Mouse (Mus musculus) testis, adult 2 months (tissue): ENCODE data around the gene Nprl3. TPM values are rescaled to one million over a fixed set of nuclear protein-coding genes. Genes with fewer than 3 reads are reported as not detected.

Experiments used
- H3K27ac ChIP-seq: fragments of 200-500 bp; 2 replicates; pipeline ENCODE4 v1.5.1; 2012; ENCODE audit warnings: low read depth, low read length; ENCODE audit not compliant: control insufficient read depth, insufficient read depth
- H3K27me3 ChIP-seq: fragments of 200-500 bp; 2 replicates; pipeline ENCODE4 v1.6.1; 2012; ENCODE audit warnings: mild to moderate bottlenecking, low read length, moderate library complexity; ENCODE audit not compliant: control insufficient read depth, insufficient read depth
- H3K36me3 ChIP-seq: fragments of 200-500 bp; 2 replicates; pipeline ENCODE4 v1.6.1; 2012; ENCODE audit warnings: mild to moderate bottlenecking, low read length; ENCODE audit not compliant: control insufficient read depth, insufficient read depth
- H3K4me1 ChIP-seq: fragments of 200-500 bp; 2 replicates; pipeline ENCODE4 v1.6.1; 2012; ENCODE audit warnings: low read length; ENCODE audit not compliant: control insufficient read depth, insufficient read depth
- H3K4me3 ChIP-seq: fragments of 200-500 bp; 2 replicates; pipeline ENCODE4 v1.5.1; 2012; ENCODE audit warnings: low read depth, mild to moderate bottlenecking, low read length, moderate library complexity, mixed read lengths; ENCODE audit not compliant: control insufficient read depth
- CTCF ChIP-seq: fragments of 200-500 bp; IDR thresholded peaks from 2 replicates; pipeline ENCODE4 v1.5.1; 2012; ENCODE audit warnings: low read depth, mild to moderate bottlenecking, inconsistent platforms, low read length, moderate library complexity; ENCODE audit not compliant: control insufficient read depth, insufficient read depth, insufficient replicate concordance
- POLR2A ChIP-seq: fragments of 200-500 bp; IDR thresholded peaks from 2 replicates; pipeline ENCODE4 v1.6.1; 2012; ENCODE audit warnings: low read depth, mild to moderate bottlenecking, inconsistent platforms, low read length, moderate library complexity; ENCODE audit not compliant: control insufficient read depth
- polyA plus RNA-seq: library from polyadenylated mRNA; depleted of rRNA; stranded (reverse); fragments of >200 nt; gene quantifications from 2 replicates; pipeline ENCODE4 v1.2.3, GENCODE M21; 2012

The Nprl3 gene
- polyA plus RNA-seq, 1 experiment: 61.4 TPM

DNA sequence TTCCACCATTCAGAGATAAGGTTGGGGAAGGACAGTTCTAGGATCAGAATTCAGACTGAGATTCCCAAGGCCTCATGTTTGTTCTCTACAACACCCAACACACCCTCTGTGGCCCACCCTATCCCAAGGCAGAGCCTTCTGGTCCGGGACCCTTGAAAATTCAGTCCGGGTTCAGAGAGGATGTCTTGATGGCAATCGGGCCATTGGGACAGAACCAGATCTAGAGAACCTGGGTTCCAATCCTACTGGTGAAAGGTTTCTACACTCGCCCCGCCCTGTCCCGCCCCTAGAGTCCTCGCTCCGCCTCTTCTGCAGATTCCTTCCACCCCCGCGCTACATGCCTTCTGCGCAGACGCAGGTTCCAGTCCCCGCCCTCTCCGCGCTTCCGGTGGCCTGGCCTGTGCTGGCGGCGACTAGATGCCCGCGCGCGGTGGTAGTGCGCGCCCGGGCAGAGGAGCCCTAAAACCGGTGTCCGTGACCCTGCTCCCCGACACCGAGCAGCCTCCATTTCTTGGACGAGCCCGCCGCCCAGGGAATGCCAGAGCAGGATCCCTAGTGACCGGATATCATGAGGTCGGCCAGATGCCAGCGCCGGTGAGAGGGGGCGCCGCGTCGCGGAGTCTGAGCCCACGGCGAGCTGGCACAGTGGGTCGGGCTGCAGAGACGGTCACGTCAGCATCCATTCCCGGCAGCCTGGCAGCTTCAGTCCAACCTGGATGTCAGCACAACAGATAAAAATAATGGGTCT lies 41.2 kb downstream of the Nprl3 start, which contains the start of gene Mpg:
Gene Mpg (plus strand): TSS at position 382 of the 748 bp plus-strand sequence.
- Histone ChIP-seq H3K4me1 (peaks cover 19% of the 10 kb centered on the region), H3K27ac (peak within 1 kb of the TSS; percentile 85), H3K4me3 (peak within 1 kb of the TSS; percentile 93), H3K27me3 (0 out of 2 replicates have a peak, but pooled peaks cover 2% of the 10 kb centered on the region), H3K36me3 (no peaks in the 10 kb centered on the region)
- TF ChIP-seq POLR2A (peak; percentile 79), CTCF (no peak)

DNA sequence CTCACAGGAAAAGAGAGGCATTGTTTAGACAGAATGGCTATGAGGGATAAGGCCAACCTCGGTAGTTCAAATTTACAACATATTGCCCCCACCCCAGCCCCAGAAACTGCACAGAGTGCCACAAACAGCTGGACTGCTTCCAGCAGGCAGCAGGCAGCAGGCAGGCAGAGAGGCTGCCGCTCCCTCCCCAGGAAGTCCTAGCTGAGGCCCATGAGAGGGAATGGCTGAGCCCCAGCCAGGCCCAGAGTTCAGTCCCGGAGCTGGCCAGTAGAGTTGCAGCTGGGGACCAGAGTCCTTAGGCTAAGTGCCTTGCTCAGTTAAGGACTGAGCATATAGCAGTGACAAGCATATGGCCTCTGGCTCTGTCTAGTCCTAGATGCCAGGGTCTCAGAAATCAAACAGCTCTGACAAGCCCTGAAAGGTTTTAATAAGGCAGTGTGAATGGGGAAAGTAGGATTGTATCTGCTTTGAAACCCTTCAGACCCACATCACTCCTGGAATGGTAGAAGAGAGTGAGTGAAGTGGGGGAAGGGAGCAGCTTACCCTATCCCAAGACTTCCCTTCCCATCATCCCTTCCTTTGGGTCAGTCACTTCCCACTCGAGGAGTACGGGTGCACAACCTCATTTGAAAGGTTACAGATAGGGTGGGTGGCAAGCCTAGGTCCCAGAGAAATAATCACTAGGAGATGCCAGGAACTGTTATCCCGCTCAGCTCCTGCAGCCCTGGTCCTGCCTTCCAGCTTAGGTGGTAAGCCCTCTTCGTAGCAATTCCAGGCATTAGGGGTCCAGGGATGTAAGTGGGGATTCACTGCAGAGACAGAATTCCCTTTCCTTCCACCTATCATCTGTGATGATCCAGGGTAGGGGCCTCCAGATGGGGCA lies 42.0 kb downstream of the Nprl3 start:
- H3K27me3 ChIP-seq: 0 out of 2 replicates have a peak, but pooled peaks cover 2% of the 10 kb centered on the region
- peak overlapping the region; percentile 40 for H3K27ac ChIP-seq
- no peaks in the 10 kb centered on the region for H3K36me3 ChIP-seq
- H3K4me1 ChIP-seq: peaks cover 25% of the 10 kb centered on the region
- H3K4me3 ChIP-seq: no peak overlapping the region
- no peak for TF ChIP-seq CTCF
- TF ChIP-seq POLR2A: no peak

DNA sequence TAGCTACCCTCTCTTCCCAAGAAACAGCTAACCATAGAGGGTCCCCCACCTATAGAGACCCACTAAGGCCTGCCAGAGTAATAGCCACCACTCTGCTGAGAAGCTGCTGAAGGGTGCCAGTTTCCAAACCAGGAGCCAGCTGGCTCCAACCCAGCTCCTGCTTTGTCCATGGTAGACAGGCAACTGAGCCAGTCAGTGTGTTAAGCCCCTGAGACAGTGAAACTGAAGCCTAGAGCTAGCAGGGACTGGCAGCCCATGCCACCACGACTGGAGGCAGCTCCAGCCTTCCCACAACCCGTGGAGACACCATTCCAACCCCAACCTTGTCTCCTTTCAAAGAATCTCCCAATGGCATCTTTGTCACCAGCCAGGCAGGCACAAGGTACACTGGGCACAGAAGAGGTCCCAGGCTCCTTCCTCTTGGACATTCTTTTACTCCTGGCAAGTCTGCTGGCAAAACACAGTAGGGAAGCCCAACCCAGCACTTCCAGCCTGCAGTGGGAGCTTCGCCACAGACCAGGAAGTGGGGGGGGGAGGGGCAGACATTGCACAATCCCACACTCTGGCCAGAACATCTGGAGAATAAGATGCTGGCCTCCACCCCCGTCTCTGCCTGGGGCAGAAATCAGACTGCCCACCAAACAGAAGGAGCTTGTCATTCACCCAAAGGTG lies 42.9 kb downstream of the Nprl3 start:
- Histone ChIP-seq H3K27me3 (0 out of 2 replicates have a peak, but pooled peaks cover 2% of the 10 kb centered on the region), H3K4me1 (peaks cover 25% of the 10 kb centered on the region), H3K27ac (peak overlapping the region; percentile 65), H3K36me3 (no peaks in the 10 kb centered on the region), H3K4me3 (no peak overlapping the region)
- TF ChIP-seq CTCF: no peak
- TF ChIP-seq POLR2A: no peak

DNA sequence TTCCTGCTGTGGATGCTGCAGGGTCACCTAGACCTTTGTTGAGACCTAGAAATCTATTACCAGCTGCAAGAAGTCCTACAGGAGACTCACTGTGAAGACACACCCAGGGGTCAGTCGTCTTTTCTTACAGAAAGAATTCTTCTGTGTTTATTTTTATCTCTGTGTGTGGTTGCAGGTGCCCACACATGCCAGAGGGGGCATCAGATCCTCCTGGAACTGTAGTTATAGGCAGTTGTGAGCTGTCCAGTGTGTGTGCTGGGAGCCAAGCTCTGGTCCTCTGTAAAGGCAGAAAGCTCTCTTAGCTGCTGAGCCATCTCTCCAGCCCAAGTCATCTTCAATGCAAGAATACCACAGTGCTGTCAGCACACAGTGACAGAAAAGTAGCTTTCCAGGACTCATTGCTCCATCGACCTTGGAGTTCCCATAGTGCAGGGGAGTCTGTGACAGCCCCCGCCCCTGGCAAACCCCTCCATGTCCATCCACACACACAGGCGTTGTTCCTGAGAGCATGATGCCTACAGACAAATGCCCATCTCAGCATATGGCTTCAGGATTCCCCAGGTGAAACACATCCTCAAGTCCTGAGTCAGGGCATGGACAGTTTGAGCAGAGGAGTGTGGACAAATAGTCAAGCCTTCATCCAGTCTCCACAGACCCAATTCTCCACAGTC lies 44.1 kb downstream of the Nprl3 start:
- no peaks in the 10 kb centered on the region for H3K36me3 ChIP-seq
- H3K4me1 ChIP-seq: peaks cover 25% of the 10 kb centered on the region
- no peak overlapping the region for H3K4me3 ChIP-seq
- H3K27me3 ChIP-seq: 0 out of 2 replicates have a peak, but pooled peaks cover 2% of the 10 kb centered on the region
- H3K27ac ChIP-seq: no peak overlapping the region
- no peak for TF ChIP-seq POLR2A
- no peak for TF ChIP-seq CTCF

DNA sequence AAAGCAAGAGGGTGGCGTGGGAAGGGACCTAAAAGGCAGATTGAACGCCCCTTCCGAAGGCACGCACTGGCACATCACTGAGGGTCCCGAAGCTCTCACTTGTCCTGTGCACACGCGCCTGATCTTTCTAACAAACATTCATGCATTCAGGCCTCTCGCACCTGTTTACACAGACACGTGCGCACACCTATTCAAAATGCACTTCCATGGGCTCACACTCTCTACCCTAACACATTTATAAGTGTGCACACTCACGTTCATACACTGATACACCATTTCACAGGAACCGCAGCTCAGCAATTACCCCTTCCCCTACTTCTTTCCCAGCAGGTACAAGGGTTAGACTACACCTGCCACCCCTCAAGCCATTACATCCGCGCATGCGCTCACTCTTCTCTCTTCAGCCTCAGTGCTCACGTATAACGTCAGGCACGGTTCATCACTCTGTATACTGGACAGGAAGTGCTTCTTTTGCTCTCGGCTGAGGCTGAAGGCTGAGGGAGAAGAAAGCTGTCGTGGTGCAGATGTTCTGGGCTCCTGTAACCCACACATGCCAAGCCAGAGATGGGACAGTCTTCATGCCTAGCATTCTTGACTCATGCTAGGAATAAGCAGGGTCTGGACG lies 44.8 kb downstream of the Nprl3 start:
- Histone ChIP-seq H3K36me3 (no peaks in the 10 kb centered on the region), H3K27ac (peak overlapping the region; percentile 55; the same call in 1 of the 2 replicates), H3K4me3 (peak overlapping the region; percentile 13), H3K27me3 (0 out of 2 replicates have a peak, but pooled peaks cover 2% of the 10 kb centered on the region), H3K4me1 (peaks cover 25% of the 10 kb centered on the region)
- no peak for TF ChIP-seq POLR2A
- no peak for TF ChIP-seq CTCF

DNA sequence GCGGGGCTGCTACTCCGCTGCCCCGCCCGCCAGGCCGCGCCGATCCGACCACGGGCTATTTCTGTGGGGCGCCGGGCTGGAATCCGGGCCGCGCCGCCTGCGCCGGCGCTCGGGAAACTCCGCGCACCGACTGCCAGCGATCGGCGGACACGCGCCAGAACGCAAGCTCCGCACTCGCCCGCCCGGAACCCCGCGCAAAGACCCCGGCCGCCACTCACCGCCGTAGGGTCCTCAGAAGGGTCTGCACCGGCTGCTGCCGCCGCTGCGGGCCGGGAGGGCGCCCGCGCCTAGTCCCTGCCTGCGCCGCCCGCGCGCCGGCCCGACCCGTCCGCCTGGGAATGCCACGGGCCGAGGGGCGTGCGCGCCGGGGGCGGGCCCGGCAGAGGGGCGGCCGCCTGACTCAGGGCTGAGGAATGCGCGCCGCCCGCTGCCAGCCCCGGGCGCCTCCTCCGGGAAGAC lies 45.5 kb downstream of the Nprl3 start, which contains the start of gene Rhbdf1:
Gene Rhbdf1 (minus strand): TSS at position 350 of the 459 bp plus-strand sequence.
- no peak for TF ChIP-seq POLR2A
- no peak for TF ChIP-seq CTCF
- Histone ChIP-seq H3K4me3 (peak within 1 kb of the TSS; percentile 13), H3K36me3 (no peaks in the 10 kb centered on the region), H3K27me3 (0 out of 2 replicates have a peak, but pooled peaks cover 2% of the 10 kb centered on the region), H3K27ac (peak within 1 kb of the TSS; percentile 55; the same call in 1 of the 2 replicates), H3K4me1 (peaks cover 25% of the 10 kb centered on the region)
